Mouse (Mus musculus): ENCODE data around the gene Cd38. TPM values are rescaled to one million over a fixed set of nuclear protein-coding genes. Genes with fewer than 3 reads are reported as not detected.
A peak's percentile ranks its signal among the peaks of the same experiment; 100 is the strongest.

The Cd38 gene
- polyA plus RNA-seq, 1 experiment from 2014 or later: 14.4 TPM

- Histone ChIP-seq H3K36me3 (ENCODE audit: control insufficient read depth, insufficient read depth, low read length) (no peaks in the 10 kb centered on the region), H3K4me1 (replicated peaks; ENCODE audit: control insufficient read depth, insufficient read depth, low read length) (no peaks in the 10 kb centered on the region), H3K4me3 (ENCODE audit: low read depth, low read length) (no peak overlapping the region), H3K9ac (ENCODE audit: low read length) (no peak overlapping the region), H3K27me3 (replicated peaks; ENCODE audit: control insufficient read depth, insufficient read depth, low read length) (no peaks in the 10 kb centered on the region), H3K27ac (ENCODE audit: low read depth) (no peak overlapping the region), H3K4me2 (ENCODE audit: low read length) (no peak overlapping the region), H3K9me3 (ENCODE audit: control insufficient read depth, low read length) (no peaks in the 10 kb centered on the region)
- no peak for DNase-seq (ENCODE audit: low spot score)
- 42% methylated on average over 2 of the region's 2 CpGs for WGBS
- no peak for ATAC-seq (replicated peaks; ENCODE audit: low FRiP score, low TSS enrichment, low read depth)
Observed at GRCm38 (mm10) chr5:43933269-43933668, 64.9 kb downstream of the Cd38 start.

DNA sequence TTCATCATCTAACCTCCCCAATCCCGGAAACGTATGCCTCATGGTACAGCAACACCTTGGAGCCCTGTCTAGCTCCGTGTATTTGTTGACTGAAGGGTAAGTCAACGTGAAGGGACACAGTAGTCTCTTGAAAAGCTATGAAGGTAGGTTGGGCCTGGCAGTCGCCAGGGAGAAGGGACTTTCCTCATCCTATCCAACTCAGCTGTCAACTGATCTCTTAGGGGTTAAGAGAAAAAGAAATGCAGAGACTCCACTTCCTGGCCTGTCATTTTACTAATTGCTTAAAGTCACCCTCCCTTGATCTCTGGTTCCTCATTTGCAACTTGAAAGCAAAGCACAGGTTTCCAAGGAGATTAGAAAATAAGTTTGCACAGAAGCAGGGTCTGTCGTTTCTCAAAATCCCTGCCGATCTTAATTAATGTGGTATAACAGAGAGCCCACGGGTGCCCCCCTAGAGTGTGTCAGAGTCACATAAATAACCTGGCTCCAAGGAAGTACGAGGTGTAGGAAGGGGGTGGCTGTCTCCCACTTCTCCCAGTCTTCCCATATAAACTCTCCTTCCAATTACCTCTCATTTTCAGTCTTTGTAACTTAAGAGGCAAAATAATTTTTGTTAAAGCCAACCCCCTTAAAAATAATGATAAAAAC lies 79.1 kb downstream of the Cd38 start:
- Histone ChIP-seq H3K4me2 (ENCODE audit: low read length) (peak overlapping the region; percentile 44), H3K27me3 (replicated peaks; ENCODE audit: control insufficient read depth, insufficient read depth, low read length) (no peaks in the 10 kb centered on the region), H3K27ac (ENCODE audit: low read depth) (peak overlapping the region; percentile 16; the same call in 1 of the 2 replicates), H3K4me1 (replicated peaks; ENCODE audit: control insufficient read depth, insufficient read depth, low read length) (peaks cover 16% of the 10 kb centered on the region), H3K9me3 (ENCODE audit: control insufficient read depth, low read length) (no peaks in the 10 kb centered on the region), H3K36me3 (ENCODE audit: control insufficient read depth, insufficient read depth, low read length) (no peaks in the 10 kb centered on the region), H3K9ac (ENCODE audit: low read length) (no peak overlapping the region), H3K4me3 (ENCODE audit: low read depth, low read length) (0 out of 2 replicates have a peak overlapping the region, but pooled peaks have one; percentile 18)
- 19% methylated on average over 9 of the region's 9 CpGs for WGBS
- DNase-seq (ENCODE audit: low spot score) (no peak), ATAC-seq (replicated peaks; ENCODE audit: low FRiP score, low TSS enrichment, low read depth) (0 out of 2 replicates have a peak, but pooled peaks have one; percentile 30)

- peaks cover 16% of the 10 kb centered on the region for H3K4me1 ChIP-seq (replicated peaks; ENCODE audit: control insufficient read depth, insufficient read depth, low read length)
- no peaks in the 10 kb centered on the region for H3K27me3 ChIP-seq (replicated peaks; ENCODE audit: control insufficient read depth, insufficient read depth, low read length)
- H3K36me3 ChIP-seq (ENCODE audit: control insufficient read depth, insufficient read depth, low read length): no peaks in the 10 kb centered on the region
- no peaks in the 10 kb centered on the region for H3K9me3 ChIP-seq (ENCODE audit: control insufficient read depth, low read length)
- peak overlapping the region; percentile 44 for H3K4me2 ChIP-seq (ENCODE audit: low read length)
- WGBS: 1% methylated on average over 27 of the region's 27 CpGs
- DNase-seq (ENCODE audit: low spot score) (peak; percentile 85), ATAC-seq (replicated peaks; ENCODE audit: low FRiP score, low TSS enrichment, low read depth) (peak; percentile 95)
- H3K27ac ChIP-seq (ENCODE audit: low read depth): peak overlapping the region; percentile 60
- peak overlapping the region; percentile 18 for H3K4me3 ChIP-seq (ENCODE audit: low read depth, low read length)
- no peak overlapping the region for H3K9ac ChIP-seq (ENCODE audit: low read length)
Observed at GRCm38 (mm10) chr5:43948111-43948743, 79.9 kb downstream of the Cd38 start.

GRCm38 (mm10) chr5:43948748-43949275 lies 80.5 kb downstream of the Cd38 start:
- Histone ChIP-seq H3K4me1 (replicated peaks; ENCODE audit: control insufficient read depth, insufficient read depth, low read length) (peaks cover 16% of the 10 kb centered on the region), H3K36me3 (ENCODE audit: control insufficient read depth, insufficient read depth, low read length) (no peaks in the 10 kb centered on the region), H3K27me3 (replicated peaks; ENCODE audit: control insufficient read depth, insufficient read depth, low read length) (no peaks in the 10 kb centered on the region), H3K9me3 (ENCODE audit: control insufficient read depth, low read length) (no peaks in the 10 kb centered on the region), H3K27ac (ENCODE audit: low read depth) (peak overlapping the region; percentile 60), H3K4me3 (ENCODE audit: low read depth, low read length) (peak overlapping the region; percentile 18), H3K9ac (ENCODE audit: low read length) (peak overlapping the region; percentile 3; the same call in 1 of the 2 replicates), H3K4me2 (ENCODE audit: low read length) (peak overlapping the region; percentile 44)
- peak; percentile 32 for ATAC-seq (replicated peaks; ENCODE audit: low FRiP score, low TSS enrichment, low read depth)
- peak; percentile 75 for DNase-seq (ENCODE audit: low spot score)
- 3% methylated on average over 8 of the region's 8 CpGs for WGBS

GRCm38 (mm10) chr5:43953241-43953640 lies 84.9 kb downstream of the Cd38 start:
- no peaks in the 10 kb centered on the region for H3K36me3 ChIP-seq (ENCODE audit: control insufficient read depth, insufficient read depth, low read length)
- 78% methylated on average over 1 of the region's 1 CpGs for WGBS
- no peak overlapping the region for H3K4me2 ChIP-seq (ENCODE audit: low read length)
- ATAC-seq (replicated peaks; ENCODE audit: low FRiP score, low TSS enrichment, low read depth) (no peak), DNase-seq (ENCODE audit: low spot score) (no peak)
- H3K4me3 ChIP-seq (ENCODE audit: low read depth, low read length): no peak overlapping the region
- H3K4me1 ChIP-seq (replicated peaks; ENCODE audit: control insufficient read depth, insufficient read depth, low read length): peaks cover 5% of the 10 kb centered on the region
- no peaks in the 10 kb centered on the region for H3K9me3 ChIP-seq (ENCODE audit: control insufficient read depth, low read length)
- no peak overlapping the region for H3K9ac ChIP-seq (ENCODE audit: low read length)
- no peaks in the 10 kb centered on the region for H3K27me3 ChIP-seq (replicated peaks; ENCODE audit: control insufficient read depth, insufficient read depth, low read length)
- no peak overlapping the region for H3K27ac ChIP-seq (ENCODE audit: low read depth)

DNA sequence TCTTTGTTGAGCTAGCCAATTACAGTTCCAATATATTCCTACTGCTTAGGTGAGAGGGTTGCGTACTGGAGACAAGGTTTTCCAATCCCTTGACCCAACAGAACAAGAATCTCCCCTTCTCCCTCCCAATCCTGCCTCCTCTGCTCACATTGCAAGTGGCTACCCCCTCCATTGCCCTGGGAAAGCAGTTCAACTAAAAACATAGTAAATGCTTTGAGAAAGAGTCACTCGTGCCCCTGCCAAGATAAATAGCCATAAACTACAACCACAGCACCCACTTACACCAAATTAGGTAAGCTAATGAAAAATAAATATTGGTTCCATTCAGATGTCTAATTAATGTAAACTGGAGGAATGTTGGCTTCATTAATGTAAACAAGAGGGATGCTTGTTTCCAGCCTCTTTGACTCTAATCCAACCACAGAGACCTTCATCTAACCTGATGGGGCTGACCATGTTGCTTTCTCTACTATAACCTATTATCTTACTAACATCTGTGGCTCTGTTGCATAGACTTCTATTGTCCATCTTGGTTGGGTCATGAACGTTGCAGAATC lies 91.6 kb downstream of the Cd38 start:
- ATAC-seq (replicated peaks; ENCODE audit: low FRiP score, low TSS enrichment, low read depth): no peak
- 79% methylated on average over 3 of the region's 3 CpGs for WGBS
- H3K27ac ChIP-seq (ENCODE audit: low read depth): no peak overlapping the region

GRCm38 (mm10) chr5:43961056-43961455 lies 92.7 kb downstream of the Cd38 start:
- no peak overlapping the region for H3K9ac ChIP-seq (ENCODE audit: low read length)
- WGBS: 95% methylated on average over 3 of the region's 3 CpGs
- no peak for ATAC-seq (replicated peaks; ENCODE audit: low FRiP score, low TSS enrichment, low read depth)

More for the DNA sequence above, 91.6 kb downstream of the Cd38 start:
- Histone ChIP-seq H3K4me1 (replicated peaks; ENCODE audit: control insufficient read depth, insufficient read depth, low read length) (no peaks in the 10 kb centered on the region), H3K36me3 (ENCODE audit: control insufficient read depth, insufficient read depth, low read length) (no peaks in the 10 kb centered on the region), H3K4me2 (ENCODE audit: low read length) (no peak overlapping the region), H3K9me3 (ENCODE audit: control insufficient read depth, low read length) (no peaks in the 10 kb centered on the region), H3K9ac (ENCODE audit: low read length) (no peak overlapping the region), H3K4me3 (ENCODE audit: low read depth, low read length) (no peak overlapping the region), H3K27me3 (replicated peaks; ENCODE audit: control insufficient read depth, insufficient read depth, low read length) (no peaks in the 10 kb centered on the region)
- no peak for DNase-seq (ENCODE audit: low spot score)

More at GRCm38 (mm10) chr5:43961056-43961455, 92.7 kb downstream of the Cd38 start:
- no peaks in the 10 kb centered on the region for H3K4me1 ChIP-seq (replicated peaks; ENCODE audit: control insufficient read depth, insufficient read depth, low read length)
- H3K4me3 ChIP-seq (ENCODE audit: low read depth, low read length): no peak overlapping the region
- H3K27ac ChIP-seq (ENCODE audit: low read depth): no peak overlapping the region
- no peaks in the 10 kb centered on the region for H3K27me3 ChIP-seq (replicated peaks; ENCODE audit: control insufficient read depth, insufficient read depth, low read length)
- H3K9me3 ChIP-seq (ENCODE audit: control insufficient read depth, low read length): no peaks in the 10 kb centered on the region
- no peak overlapping the region for H3K4me2 ChIP-seq (ENCODE audit: low read length)
- DNase-seq (ENCODE audit: low spot score): no peak
- no peaks in the 10 kb centered on the region for H3K36me3 ChIP-seq (ENCODE audit: control insufficient read depth, insufficient read depth, low read length)
